Mouse (Mus musculus): Measurements from ENCODE around the gene Gm3776. TPM values are rescaled to one million over a fixed set of nuclear protein-coding genes. Genes with fewer than 3 reads are reported as not detected.
"Not testable (repeated sequence)": the region's sequence is repeated elsewhere in the genome, so short reads cannot be mapped to it uniquely, and the experiment has no call there.

Gene Gm3776
- total RNA-seq (2021), result not detected
- long read RNA-seq, experiment 1, result 0 reads
- long read RNA-seq, experiment 2, result 0 reads

DNA sequence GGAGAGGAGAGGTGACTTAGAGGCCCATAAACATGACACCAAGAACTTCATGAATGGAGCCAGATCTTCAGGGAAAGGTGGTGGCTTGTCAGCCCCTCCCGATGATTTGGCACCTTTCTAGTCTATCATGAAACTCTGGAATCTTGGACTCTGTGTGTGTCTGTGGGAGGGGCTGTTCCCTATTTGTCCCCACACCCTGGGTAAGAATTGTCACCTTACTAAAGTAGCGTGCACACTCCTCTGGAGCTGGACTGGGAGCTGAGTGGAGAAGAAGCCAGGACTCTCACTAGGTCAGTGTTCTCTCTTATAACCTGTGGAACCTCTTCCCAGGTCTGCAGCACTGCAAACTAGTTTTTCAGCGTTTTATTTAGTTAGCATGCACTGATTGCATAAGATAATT is at the start of gene Gm3776:
Gene Gm3776 (plus strand): TSS at position 216 of the 400 bp plus-strand sequence.
- DNase-seq (ENCODE audit: extremely low spot score in 1 of 2, low spot score in 2 of 2); H3K27ac ChIP-seq; H3K4me3 ChIP-seq; intact Hi-C loops (cut with DNase I): not testable (repeated sequence)

DNA sequence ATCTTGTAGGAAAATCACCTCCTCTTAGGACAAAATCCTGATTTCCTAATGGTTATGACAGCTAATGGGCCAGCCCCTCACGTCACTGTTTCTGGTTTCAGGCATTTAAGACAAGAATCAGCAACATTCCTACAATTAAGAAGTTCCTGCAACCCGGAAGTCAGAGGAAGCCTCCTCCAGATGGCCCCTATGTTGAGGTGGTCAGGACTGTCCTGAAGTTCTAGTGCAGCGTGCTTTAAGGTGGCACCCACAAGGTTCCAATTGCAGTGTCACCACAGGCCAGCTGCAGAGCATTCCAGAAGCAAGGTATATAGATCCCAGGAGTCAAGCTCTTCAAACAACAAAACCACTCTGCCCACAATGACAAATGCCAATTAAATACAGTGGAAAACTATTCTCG is 48.0 kb upstream of the Gm3776 start:
- TF ChIP-seq CTCF (IDR thresholded peaks at IDR 0.05), result no peak
- no peak overlapping the region for H3K4me3 ChIP-seq
- DNase-seq (ENCODE audit: extremely low spot score in 1 of 2, low spot score in 2 of 2), result no peak
- H3K27ac ChIP-seq, result no peak overlapping the region
- intact Hi-C loops (cut with DNase I), result no loop called here

DNA sequence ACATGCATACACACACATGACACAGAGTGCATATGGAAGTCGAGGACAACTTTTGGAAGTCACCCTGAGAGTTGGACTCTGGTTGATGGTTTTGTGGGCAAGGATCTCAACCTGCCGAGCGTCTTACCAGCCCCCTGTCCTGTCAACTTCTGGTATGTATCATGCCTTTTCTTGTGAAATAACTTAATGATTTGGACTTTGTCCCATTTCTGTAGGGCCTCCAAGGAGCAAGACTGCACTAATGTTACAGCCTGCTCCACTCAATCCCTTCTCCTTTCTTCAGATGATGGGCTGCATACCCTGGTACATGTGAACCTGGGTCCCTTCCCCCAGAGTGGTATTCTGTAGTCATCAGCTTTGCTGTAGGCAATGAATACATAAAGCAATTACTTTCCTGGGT is 46.9 kb upstream of the Gm3776 start:
- no peak overlapping the region for H3K27ac ChIP-seq
- intact Hi-C loops (cut with DNase I), result no loop called here
- TF ChIP-seq CTCF (IDR thresholded peaks at IDR 0.05), result no peak
- no peak overlapping the region for H3K4me3 ChIP-seq
- DNase-seq (ENCODE audit: extremely low spot score in 1 of 2, low spot score in 2 of 2), result no peak

DNA sequence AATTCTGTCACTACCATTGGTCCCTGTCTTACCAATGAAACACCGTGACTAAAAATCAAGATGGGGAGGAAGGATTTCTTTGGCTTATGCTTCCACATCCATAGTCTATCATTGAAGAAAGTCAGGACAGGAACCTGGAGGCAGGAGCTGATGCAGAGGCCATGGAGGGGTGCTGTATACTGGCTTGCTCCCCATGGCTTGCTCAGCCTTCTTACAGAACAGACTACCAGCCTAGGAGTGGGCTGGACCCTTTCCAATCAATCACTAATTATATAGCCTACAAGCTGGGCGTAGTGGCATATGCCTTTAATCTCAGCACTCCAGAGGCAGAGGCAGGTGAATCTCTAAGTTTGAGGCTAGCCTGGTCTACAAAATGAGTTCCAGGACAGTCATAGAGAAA is 46.1 kb upstream of the Gm3776 start:
- H3K4me3 ChIP-seq, result no peak overlapping the region
- no peak for TF ChIP-seq CTCF (IDR thresholded peaks at IDR 0.05)
- intact Hi-C loops (cut with DNase I), result no loop called here
- H3K27ac ChIP-seq, result no peak overlapping the region
- no peak for DNase-seq (ENCODE audit: extremely low spot score in 1 of 2, low spot score in 2 of 2)

DNA sequence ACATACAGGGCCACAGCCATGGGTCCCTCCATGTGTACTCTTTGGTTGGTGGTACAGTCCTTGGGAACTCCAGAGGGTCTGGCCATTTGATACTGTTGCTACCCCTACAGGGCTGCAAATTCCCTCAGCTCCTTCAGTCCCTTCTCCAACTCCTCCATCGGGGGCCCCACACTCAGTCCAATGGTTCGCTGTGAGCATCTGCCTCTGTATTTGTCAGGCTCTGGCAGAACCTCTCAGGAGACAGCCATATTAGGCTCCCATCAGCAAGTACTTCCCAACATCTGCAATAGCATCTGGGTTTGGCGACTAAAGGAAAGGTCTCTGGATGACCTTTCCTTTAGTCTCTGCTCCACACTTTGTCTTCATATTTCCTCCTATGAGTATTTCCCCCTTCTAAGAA is 45.4 kb upstream of the Gm3776 start:
- no peak for TF ChIP-seq CTCF (IDR thresholded peaks at IDR 0.05)
- intact Hi-C loops (cut with DNase I), result no loop called here
- no peak overlapping the region for H3K27ac ChIP-seq
- no peak overlapping the region for H3K4me3 ChIP-seq
- no peak for DNase-seq (ENCODE audit: extremely low spot score in 1 of 2, low spot score in 2 of 2)

DNA sequence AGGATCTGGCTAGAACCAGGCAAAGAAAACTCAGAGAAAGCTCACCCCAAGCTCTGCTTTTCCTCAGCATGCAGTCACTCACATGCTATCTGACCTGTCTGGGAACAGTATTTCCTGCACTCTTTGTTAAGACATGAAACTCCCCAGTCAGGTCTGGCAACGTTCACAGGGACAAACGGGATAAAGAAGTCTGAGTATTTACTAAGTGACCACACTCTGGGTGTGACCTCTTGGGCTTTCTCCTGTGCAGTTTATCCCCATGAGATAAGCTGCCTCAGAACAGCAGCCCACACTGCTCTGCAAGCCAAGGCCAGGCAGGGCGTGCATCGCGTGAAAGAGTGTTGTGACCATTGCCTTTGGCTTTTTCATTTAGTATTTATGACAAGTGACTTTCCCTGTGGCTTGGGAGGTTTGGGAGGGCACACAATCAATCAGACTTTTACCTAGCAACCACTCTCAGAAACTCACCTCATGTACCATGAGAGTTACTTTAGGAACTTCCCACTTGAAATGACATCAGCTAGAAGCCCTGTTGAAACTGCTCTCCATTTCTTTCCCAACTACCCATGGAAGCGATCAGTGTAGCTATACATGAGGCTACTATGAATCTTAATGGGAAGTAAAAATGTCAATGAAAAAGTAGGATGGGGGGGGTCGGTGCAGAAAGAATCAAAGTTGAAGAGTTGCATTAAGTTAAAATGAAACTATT is 44.4 kb upstream of the Gm3776 start:
- Histone ChIP-seq H3K27ac (no peak overlapping the region), H3K4me3 (no peak overlapping the region)
- no peak for TF ChIP-seq CTCF (IDR thresholded peaks at IDR 0.05)
- no peak for DNase-seq (ENCODE audit: extremely low spot score in 1 of 2, low spot score in 2 of 2)
- intact Hi-C loops (cut with DNase I), result no loop called here

DNA sequence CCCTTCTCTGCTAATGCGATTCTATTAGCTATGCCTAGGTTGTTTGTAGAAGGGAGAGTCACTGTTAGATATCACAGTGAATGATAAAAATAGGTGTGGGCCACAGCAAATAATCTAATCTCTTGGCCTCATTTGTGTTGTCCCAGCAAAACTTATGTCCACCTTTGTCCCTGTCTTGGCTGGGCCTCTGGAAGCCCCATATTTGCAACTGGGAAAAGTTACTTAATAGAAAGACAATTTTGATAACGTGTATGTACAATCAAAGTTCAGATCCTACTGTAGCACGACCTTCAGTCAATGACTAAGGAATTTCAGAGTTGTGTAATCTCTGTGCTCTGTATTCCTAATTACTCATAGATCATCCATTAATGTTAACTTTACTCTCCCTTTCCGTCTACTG is 39.9 kb upstream of the Gm3776 start:
- Histone ChIP-seq H3K27ac (no peak overlapping the region), H3K4me3 (no peak overlapping the region)
- intact Hi-C loops (cut with DNase I), result no loop called here
- TF ChIP-seq CTCF (IDR thresholded peaks at IDR 0.05), result no peak
- DNase-seq (ENCODE audit: extremely low spot score in 1 of 2, low spot score in 2 of 2), result no peak

DNA sequence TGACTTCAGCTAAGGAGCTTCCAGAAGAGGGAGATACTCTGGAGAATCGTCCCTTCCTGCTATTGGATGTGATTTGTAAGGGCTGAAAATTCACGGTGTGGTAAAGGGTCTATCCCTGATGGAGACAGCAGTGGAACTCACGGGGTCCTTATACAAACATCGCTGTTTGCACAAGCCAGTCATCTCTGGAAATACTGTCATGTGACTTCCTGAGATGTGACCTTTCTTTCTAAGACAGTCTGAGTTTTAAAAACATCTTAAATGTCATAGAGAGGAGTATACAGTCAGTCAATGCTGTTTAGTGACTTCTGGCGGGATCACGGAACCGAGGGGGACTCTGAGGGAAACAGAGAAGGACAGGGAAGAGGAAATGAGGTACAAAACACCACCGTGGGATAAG is 34.3 kb upstream of the Gm3776 start:
- H3K4me3 ChIP-seq, result no peak overlapping the region
- intact Hi-C loops (cut with DNase I), result no loop called here
- no peak overlapping the region for H3K27ac ChIP-seq
- no peak for TF ChIP-seq CTCF (IDR thresholded peaks at IDR 0.05)
- no peak for DNase-seq (ENCODE audit: extremely low spot score in 1 of 2, low spot score in 2 of 2)

DNA sequence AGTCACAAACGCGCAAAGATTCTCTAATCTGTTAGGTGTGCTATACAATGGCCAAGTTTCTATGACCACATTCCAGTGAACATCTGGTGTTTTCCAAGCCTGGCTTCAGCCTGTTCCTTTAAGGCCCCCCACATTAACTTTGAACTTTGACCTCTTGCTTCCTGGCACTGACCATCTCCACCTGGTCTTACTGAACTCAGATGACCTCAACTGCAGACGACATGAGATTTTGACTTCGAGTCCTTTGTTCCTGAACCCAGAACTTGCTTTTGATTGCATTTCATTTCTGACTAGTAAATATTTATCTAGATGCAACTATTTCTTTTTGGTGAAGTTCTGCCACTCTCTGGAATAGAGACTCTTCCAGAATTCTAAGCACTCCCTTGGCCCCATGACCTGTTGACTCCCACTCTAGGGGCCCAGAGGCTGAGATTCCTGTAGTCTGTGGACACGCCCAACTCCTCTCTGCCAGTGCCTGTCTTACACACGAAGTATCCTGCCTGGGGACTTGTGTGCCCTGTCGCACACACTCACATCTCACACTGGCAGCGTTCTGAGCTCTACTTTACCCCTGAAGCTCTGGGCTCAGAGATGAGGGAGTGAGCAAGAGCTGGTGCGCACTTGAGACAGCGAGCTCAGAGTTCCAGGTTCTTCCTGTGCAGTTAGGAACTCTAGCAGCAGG is 33.6 kb upstream of the Gm3776 start:
- no peak overlapping the region for H3K4me3 ChIP-seq
- no peak overlapping the region for H3K27ac ChIP-seq
- no peak for DNase-seq (ENCODE audit: extremely low spot score in 1 of 2, low spot score in 2 of 2)
- no peak for TF ChIP-seq CTCF (IDR thresholded peaks at IDR 0.05)
- intact Hi-C loops (cut with DNase I), result no loop called here

DNA sequence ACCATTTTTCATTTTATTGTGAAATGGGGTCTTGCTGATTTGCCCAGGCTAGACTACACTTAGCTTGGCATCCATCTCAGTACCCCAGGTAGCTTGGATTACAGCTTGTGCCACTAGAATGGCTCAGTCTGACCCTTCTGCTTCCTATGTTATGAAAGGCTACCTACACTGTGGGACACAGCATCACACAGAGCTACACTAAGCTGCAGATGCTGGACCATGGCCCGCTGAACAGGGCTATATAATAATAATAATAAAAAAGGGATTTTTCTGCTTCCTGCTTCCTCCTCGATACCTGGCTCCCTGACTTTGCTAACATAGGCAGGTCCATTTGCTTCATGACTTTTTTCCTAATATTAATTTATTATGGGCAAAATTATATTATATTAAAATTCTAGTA is 32.5 kb upstream of the Gm3776 start:
- intact Hi-C loops (cut with DNase I), result no loop called here
- no peak for TF ChIP-seq CTCF (IDR thresholded peaks at IDR 0.05)
- Histone ChIP-seq H3K4me3 (no peak overlapping the region), H3K27ac (no peak overlapping the region)
- no peak for DNase-seq (ENCODE audit: extremely low spot score in 1 of 2, low spot score in 2 of 2)

DNA sequence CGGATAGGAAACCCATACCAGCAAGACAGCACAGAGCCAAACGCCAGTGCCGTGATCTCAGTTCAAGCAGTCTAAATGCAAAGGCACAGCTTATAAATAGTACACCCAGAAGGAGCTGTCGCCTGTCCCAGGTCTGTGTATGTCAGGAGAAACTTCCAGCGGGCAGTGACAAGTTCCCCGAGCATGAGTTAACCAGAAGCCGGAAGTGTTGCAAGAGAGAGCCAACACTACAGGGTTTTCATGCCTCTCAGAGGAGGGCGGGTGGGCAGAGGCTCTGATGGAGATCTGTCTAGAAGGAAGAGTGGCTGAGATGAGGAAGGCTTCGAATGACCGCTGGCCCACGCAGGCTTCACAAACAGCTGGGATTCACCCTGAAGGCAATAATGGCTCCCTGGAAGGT is 31.6 kb upstream of the Gm3776 start:
- Histone ChIP-seq H3K4me3 (no peak overlapping the region), H3K27ac (no peak overlapping the region)
- DNase-seq (ENCODE audit: extremely low spot score in 1 of 2, low spot score in 2 of 2), result no peak
- intact Hi-C loops (cut with DNase I), result no loop called here
- no peak for TF ChIP-seq CTCF (IDR thresholded peaks at IDR 0.05)

DNA sequence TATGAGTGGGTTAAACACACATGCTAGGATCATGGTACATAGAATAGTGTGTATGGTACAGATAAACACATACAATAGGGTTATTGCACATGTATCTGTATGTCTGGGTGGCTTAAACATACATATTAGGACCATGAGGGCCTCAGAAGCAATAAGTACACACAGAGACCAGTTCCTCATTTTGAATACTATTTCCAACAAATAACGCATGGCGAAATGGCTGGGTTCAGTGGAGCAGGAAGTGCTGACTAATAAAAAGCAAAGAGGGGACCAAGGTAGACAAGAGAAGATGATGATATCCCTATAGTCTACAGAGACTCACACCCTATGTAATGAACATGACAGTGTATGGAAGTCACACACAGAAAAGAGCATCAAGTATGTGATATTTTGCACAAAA is 28.8 kb upstream of the Gm3776 start:
- intact Hi-C loops (cut with DNase I), result no loop called here
- DNase-seq (ENCODE audit: extremely low spot score in 1 of 2, low spot score in 2 of 2), result no peak
- no peak overlapping the region for H3K27ac ChIP-seq
- no peak for TF ChIP-seq CTCF (IDR thresholded peaks at IDR 0.05)
- H3K4me3 ChIP-seq, result no peak overlapping the region

DNA sequence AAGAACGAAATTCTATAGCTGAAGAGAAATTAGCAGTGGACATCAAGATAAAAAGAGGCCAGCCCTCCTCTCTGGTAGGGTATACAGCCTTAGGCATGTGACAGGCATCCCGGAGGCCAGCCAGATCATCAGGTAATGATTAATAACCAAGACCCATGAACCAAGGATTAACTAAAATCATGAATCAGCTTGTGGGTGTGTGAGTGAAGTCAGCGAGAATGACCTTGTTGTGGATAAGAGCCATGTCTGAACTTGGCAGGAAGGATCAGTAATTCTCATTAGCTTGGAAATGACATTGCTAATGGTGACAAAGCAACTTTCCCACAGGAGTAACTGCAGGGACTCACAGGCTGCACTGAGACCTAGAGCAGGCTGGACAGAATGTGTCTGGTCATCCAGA is 27.3 kb upstream of the Gm3776 start:
- H3K27ac ChIP-seq; DNase-seq (ENCODE audit: extremely low spot score in 1 of 2, low spot score in 2 of 2); H3K4me3 ChIP-seq; intact Hi-C loops (cut with DNase I): not testable (repeated sequence)

DNA sequence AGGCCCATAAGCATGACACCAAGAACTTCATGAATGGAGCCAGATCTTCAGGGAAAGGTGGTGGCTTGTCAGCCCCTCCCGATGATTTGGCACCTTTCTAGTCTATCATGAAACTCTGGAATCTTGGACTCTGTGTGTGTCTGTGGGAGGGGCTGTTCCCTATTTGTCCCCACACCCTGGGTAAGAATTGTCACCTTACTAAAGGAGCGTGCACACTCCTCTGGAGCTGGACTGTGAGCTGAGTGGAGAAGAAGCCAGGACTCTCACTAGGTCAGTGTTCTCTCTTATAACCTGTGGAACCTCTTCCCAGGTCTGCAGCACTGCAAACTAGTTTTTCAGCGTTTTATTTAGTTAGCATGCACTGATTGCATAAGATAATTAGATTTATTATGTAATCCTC is 26.5 kb upstream of the Gm3776 start, which contains the start of gene Gsta1:
Gene Gsta1 (plus strand): TSS at position 196 of the 400 bp plus-strand sequence.
- H3K4me3 ChIP-seq; intact Hi-C loops (cut with DNase I): not testable (repeated sequence)

DNA sequence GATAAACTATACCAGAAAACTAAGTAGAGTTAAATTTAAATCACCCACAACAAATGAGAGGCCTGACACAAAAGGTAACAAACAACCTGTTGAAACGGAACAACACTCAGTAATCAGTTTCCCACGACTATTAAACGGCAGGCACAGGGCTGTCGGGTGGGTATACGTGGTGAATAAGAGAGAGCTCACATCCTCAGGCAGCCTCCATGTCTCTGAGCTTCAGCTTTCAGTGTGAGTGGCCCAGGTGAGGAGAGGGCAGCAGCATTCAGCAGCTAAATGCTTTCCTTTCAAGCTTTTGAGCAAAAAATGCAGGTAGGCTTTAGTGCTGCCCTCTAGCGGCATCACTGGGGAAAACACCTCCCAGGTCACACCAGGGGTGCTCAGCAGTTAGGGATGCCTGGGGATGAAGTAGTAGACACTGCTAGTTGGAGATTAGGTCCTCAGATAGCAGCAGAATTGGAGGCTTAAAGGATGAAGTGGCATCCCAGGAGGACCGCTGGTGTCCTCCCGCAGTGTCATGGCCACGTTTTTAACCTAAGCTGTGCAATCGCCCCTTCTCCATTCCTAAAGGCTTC is 23.7 kb upstream of the Gm3776 start:
- H3K27ac ChIP-seq; DNase-seq (ENCODE audit: extremely low spot score in 1 of 2, low spot score in 2 of 2); intact Hi-C loops (cut with DNase I); H3K4me3 ChIP-seq: not testable (repeated sequence)

More for the DNA sequence above, 26.5 kb upstream of the Gm3776 start, which contains the start of gene Gsta1:
- H3K27ac ChIP-seq; DNase-seq (ENCODE audit: extremely low spot score in 1 of 2, low spot score in 2 of 2): not testable (repeated sequence)

DNA sequence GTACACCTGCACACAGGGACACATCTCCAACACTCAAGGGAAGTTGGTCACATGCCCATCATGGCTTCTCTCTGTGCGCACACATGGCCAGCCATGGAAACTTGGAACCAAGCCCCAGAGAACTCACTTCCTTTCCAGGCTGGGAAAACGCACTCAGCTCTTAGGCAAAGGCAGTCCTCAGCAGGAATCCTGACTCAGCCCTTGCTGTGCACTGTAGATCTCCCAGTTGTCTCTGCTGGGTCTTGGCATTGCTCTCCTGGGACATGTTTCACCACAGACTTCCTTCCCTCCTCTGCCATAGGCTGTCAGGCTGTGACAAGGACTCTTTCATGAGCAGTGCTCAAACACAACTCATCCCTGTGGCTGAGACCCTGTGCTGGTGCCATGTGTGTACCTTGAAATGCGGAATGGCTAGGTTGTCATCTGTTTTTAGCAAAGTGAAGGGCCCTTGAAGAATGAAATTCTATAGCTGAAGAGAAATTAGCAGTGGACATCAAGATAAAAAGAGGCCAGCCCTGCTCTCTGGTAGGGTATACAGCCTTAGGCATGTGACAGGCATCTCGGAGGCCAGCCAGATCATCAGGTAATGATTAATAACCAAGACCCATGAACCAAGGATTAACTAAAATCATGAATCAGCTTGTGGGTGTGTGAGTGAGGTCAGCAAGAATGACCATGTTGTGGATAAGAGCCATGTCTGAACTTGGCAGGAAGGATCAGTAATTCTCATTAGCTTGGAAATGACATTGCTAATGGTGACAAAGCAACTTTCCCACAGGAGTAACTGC is 1.1 kb upstream of the Gm3776 start:
- H3K4me3 ChIP-seq; H3K27ac ChIP-seq; DNase-seq (ENCODE audit: extremely low spot score in 1 of 2, low spot score in 2 of 2); intact Hi-C loops (cut with DNase I): not testable (repeated sequence)
